Mouse (Mus musculus): Measurements from ENCODE around the gene Higd1c.
"Not testable (repeated sequence)": the region's sequence is repeated elsewhere in the genome, so short reads cannot be mapped to it uniquely, and the experiment has no call there.

The Higd1c gene

DNA sequence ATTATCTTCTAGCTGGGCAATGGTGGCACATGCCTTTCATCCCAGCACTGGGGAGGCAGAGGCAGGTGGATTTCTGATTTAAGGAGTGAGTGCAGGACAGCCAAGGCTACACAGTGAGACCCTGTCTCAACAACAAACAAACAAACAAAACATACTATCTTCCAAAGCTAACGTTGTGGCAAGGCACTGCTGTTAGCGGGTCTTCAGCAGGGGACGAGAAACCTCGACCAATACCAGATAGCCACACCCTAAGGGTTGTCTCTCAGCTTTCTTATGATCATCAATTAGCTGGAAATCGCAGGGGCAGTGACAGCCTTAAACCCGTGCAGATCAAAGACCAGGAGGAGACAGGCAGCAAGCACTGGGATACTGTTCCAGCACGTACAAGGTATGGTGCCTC is at the start of gene Higd1c:
Higd1c (plus strand) TSS at position 301 of the 400 bp plus-strand sequence.
- DNase-seq (ENCODE audit: low read depth, low spot score), result no peak

DNA sequence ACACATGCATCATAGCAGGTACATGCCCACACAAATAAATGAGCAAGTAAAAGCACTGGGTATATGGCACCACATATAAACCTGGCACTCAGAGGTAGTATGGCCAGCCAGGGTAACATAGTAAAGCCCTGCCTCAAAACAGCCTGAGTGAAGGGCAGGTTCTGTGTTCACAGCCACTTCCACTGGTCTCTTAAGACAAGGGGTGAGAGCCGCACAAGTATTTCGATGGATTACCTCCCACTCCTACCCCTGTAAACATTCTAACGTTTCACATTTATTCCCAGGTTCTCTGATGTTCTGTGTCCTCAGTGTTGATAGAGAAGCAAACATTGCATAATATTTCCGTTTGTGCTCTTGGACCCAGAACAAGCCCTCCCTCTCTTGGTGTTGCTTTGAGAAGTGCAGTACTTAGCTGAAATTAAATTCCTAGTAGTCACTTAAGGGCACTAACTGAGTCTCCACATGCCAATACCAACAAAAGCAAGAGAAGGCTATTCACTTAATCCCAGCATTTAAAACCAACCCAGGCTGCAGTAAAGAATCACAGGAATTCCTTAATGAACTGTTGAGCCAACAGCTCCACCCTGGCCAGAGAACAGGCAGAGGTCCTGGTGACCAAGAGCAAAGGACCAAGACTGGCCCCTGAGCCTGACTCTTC is 46.2 kb upstream of the Higd1c start:
- not testable (repeated sequence) for DNase-seq (ENCODE audit: low read depth, low spot score)

- no peak for DNase-seq (ENCODE audit: low read depth, low spot score)
Measured at GRCm38 (mm10) chr15:100319884-100320283, 44.5 kb upstream of the Higd1c start.

DNA sequence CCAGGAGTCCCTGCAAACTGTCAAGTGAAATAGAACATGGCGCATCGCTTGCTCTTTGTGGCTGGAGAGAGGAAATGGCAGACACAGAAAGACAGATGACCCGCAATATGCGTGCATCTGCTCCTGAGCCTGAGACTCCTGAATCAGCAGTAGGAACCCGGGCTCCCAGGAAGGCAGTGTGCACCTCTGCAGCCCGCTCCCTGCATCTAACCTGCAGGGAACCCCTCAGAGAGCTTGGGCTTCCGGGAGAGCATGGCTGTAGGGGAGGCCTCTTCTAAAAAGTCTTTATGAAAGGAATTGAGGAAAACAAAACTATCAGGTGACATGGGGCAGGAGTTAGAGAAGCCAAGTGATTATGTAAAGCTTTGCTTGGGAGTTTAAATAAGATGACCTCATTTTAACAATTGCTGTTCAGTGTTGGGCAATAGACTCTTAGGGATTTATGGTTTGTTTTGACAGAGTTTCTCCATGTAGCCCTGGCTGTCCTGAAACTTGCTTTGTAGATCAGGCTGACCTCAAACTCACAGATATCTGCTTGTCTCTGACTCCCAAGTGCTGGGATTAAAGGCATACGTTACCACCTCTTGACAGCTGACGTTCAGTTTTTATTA is 43.9 kb upstream of the Higd1c start:
- no peak for DNase-seq (ENCODE audit: low read depth, low spot score)

GRCm38 (mm10) chr15:100321134-100321533 is 43.2 kb upstream of the Higd1c start:
- DNase-seq (ENCODE audit: low read depth, low spot score), result no peak

DNA sequence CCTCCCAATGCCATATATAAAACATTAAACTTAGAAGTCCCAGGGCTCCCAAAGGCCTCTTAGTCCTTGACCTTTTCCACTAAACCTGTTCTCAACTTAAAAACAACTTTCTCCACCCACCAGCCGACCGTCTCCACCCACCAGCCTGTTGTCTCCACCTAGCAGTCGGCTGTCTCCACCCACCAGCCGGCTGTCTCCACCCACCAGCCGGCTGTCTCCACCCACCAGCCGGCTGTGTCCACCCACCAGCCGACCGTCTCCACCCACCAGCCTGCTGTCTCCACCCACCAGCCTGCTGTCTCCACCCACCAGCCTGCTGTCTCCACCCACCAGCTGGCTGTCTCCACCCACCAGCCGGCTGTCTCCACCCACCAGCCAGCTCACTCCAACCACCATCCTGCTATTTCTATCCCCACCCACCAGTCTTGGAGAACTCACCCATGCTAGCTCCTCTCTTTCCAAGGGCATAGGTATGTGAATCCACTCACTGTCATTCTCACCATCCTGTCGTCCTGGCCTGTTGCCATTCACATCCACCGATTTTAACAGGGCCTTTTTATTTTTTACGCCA is 40.2 kb upstream of the Higd1c start:
- no peak for DNase-seq (ENCODE audit: low read depth, low spot score)

DNA sequence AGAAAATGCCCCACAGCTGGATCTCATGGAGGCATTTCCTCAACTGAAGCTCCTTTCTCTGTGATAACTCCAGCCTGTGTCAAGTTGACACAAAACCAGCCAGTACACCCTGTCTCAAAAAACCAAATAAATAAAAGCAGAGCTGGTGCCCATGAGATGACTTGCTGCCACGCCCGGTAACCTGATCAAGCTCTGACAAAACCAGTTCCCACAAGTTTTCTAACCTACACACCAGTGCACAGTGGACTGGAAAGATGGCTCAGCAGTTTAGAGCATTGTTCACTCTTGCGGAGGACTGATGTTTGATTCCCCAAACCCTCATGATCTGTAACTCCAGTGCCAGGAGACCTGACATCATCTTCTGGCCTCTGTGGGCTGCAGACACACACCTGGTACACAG is 39.1 kb upstream of the Higd1c start:
- DNase-seq (ENCODE audit: low read depth, low spot score), result no peak

DNA sequence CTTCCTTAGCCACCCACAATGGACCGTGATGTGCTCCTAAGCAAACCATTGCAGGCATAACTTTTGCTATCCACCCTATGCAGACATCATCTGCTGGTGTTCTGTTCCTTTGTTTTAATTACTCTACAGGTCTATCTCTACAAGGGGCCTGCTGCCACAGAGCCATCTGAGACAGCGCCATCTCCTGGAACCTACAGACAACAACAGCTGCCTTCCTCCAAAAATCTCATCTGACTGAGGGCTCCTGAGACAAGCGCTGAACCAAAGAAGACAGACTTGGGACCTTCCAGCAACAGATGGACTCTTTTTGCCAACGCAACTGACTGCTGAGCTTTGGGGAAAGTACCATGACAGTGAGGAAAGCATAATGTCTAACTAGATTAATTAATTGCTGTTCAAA is 36.3 kb upstream of the Higd1c start:
- not testable (repeated sequence) for DNase-seq (ENCODE audit: low read depth, low spot score)

GRCm38 (mm10) chr15:100329336-100329735 is 35.0 kb upstream of the Higd1c start:
- not testable (repeated sequence) for DNase-seq (ENCODE audit: low read depth, low spot score)

GRCm38 (mm10) chr15:100330739-100331138 is 33.6 kb upstream of the Higd1c start:
- no peak for DNase-seq (ENCODE audit: low read depth, low spot score)

DNA sequence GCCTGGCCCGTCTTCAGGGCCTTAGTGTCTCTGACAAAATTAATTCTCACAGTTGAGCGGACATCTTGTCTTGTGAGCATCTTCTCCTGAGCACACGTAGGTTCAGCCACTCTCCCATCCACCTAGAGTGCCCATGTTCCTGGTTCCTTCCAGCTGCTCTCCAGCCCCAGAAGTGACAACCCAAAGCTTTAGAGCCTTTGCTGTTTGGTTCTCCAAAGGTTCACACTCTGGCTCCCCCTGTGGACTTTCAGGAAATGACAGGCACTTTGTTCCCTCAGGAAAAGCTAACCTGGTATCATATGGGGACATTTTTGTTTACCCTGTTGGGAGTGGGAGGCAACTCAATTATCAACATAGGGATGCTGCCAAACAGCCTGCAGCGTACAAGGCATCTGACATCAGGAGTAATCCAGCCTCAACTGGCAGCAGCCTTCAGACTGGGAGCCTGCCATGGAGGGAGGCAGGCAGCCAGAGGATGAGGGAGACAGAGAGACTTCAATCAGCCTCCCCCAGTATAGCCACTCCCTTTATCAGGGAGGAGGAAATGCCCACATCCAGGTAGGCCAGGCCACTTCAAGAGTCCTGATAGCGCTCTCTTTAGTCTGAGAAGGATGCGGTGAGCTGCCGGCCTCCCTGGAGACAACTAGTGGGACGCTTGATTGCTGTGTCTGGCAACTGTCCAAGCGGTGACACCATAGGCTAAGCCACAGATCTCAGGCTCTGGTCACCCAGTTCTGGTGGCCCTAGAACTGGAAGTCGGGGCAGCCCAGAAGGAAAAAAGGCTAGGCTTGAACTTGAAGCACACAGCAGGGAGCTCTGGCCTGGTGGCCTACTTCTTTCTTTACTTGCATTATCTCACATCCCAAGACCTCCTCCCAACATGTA is 32.0 kb upstream of the Higd1c start:
- DNase-seq (ENCODE audit: low read depth, low spot score), result not testable (repeated sequence)

- no peak for DNase-seq (ENCODE audit: low read depth, low spot score)
Measured at GRCm38 (mm10) chr15:100334629-100335028, 29.7 kb upstream of the Higd1c start, which contains the start of gene Mettl7a3. Mettl7a3 (plus strand) TSS chr15:100334929.

DNA sequence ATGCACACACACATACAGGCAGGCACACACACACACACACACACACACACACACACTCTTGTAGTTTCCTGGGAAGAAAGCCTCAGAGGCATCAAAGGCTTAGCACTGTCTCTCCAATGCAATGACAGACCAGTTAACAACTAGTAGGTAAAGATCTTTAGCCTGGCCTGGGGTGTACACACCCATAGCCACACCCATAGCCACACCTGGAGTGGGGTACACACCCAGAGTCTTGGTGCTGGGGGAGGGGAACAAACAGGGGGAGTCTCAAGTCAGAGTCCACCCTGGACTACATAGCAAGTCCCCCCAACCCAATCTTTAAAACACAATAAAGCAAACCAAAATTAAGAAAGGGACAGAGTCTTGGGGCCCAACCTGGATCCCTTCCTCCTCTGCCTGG is 27.0 kb upstream of the Higd1c start:
- DNase-seq (ENCODE audit: low read depth, low spot score), result not testable (repeated sequence)

- not testable (repeated sequence) for DNase-seq (ENCODE audit: low read depth, low spot score)
Measured at GRCm38 (mm10) chr15:100337847-100338246, 26.5 kb upstream of the Higd1c start.

- DNase-seq (ENCODE audit: low read depth, low spot score), result not testable (repeated sequence)
Measured at GRCm38 (mm10) chr15:100341314-100341980, 22.9 kb upstream of the Higd1c start.

DNA sequence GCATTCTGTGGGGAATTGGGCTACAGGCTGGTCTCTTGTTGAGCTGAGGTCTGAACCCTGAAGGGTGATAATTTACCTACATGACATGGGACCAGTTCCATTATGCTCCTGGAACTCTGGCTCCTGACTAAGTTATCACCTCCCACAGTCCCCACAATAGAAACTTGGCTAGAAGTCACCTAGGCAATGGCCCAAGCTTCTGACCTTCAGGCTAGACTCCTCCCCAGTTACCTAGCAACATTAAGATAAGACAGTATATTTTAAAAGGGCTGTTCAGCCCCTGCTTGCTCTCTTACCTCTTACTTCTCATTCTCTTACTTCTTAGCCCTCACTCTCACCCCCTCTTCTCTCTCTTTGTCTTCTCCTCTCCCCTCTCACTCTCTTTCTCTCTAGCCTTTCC is 18.9 kb upstream of the Higd1c start:
- DNase-seq (ENCODE audit: low read depth, low spot score), result no peak

DNA sequence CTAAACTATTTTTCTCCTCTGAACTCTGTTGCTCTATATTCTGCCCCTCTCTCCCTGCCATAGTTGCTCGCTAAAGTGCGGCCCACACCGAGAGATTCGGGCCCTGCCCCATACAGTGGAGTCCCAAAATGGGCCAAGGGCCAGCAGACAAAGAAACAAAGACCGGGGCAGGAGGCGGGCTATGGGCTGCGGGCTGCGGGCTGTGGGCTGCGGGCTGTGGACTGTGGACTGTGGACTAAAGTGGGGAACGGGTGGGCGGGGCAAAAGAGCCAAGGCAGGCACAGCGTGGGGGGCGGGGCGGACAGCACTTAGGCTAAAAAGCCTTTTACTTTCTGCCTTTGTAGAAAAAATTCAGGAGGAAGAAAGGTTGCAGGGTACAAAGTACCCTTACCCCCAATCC is 17.6 kb upstream of the Higd1c start:
- no peak for DNase-seq (ENCODE audit: low read depth, low spot score)

DNA sequence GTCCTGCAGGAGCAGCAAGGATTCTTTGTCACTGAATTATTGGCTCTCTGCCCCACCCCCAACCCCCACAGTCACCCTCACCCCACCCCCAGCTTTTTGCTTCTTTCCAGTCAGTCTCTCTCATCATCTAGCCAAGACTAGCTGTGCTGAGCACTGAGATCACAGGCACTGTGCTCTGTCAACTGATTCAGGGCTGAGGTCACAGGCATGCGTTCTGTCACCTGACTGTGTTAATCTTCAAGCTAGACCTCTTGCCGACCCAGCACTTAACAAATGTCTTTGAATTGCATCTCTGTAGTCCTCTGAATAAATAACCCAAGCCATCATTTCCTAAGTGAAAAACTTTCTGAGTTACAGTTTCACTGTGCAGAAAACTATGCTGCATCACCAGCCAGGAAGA is 14.8 kb upstream of the Higd1c start:
- no peak for DNase-seq (ENCODE audit: low read depth, low spot score)

DNA sequence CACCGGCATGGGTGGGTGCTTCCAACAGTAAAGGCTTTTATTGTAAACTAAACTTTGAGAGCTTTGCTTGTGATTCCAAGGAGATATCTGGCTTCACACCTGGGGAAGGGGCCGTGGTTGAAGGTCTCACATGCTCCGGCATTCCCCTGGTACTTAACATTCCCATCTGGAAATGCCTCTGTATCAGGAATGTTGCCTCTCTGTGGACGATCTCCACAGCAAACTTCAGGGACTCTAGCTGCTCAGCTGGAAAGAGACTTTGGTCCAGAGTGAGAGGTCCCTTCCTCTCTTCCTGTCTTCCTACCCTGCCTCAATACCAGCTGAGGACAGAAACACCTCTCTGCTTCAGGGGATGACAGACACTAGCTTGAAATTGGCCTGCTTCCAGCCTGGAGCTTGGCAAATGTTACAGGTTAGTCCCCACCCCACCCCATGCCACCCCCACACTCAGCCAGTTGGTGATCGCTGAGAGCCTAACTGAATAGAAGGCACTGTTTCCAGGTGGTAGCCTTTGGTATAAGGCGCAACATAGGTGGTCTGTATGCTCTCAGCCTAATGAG is 12.8 kb upstream of the Higd1c start:
- no peak for DNase-seq (ENCODE audit: low read depth, low spot score)

DNA sequence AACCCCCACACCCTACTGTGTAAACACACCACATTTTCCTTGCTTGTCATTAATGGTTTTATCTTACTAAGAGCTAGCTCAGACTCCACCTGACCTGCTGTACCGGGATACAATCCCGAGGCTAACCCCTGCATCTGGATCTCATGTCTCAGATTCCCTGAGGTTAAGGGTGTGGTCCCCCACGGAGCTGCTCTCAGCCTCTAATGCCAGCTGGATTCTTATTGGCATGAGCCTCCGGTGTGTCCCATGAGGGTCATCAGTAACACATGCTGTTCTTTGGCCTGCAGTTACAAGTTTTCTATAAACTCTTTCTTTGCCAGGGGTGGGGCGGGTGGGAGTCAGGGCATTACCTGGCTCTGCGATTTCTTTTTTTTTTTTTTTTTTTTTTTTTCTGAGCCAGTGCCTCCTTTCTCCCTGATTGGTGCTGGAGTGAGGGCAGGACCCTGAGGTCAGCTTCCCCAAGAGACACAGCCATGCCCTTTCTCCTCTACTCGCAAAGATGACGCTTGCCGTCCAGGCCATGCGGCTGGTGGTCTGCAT is 11.6 kb upstream of the Higd1c start, which contains the start of the genes Methig1 and Mettl7a2:
Methig1 (plus strand) TSS at position 439 of the 540 bp plus-strand sequence.
Mettl7a2 (plus strand) TSS at position 490 of the 540 bp plus-strand sequence.
- no peak for DNase-seq (ENCODE audit: low read depth, low spot score)

- DNase-seq (ENCODE audit: low read depth, low spot score), result not testable (repeated sequence)
Measured at GRCm38 (mm10) chr15:100353399-100353798, 10.9 kb upstream of the Higd1c start.
